Mouse (Mus musculus) forebrain, embryonic 12.5 days (tissue): ENCODE data around the gene Map4k2. TPM values are rescaled to one million over a fixed set of nuclear protein-coding genes. Genes with fewer than 3 reads are reported as not detected.
A peak's percentile ranks its signal among the peaks of the same experiment; 100 is the strongest.

Source experiments
- ATAC-seq: fragments of 200-750 bp; cut with Nextera tagmentation; 2 replicates; pipeline ENCODE4 v1.8.0; 2017; ENCODE audit warnings: moderate TSS enrichment; ENCODE audit not compliant: low FRiP score
- H3K27ac ChIP-seq: fragments of 300-500 bp; sonication (generic); 2 replicates; pipeline ENCODE4 v1.5.1; 2016; ENCODE audit warnings: mild to moderate bottlenecking
- H3K27me3 ChIP-seq: fragments of 300-500 bp; sonication (generic); 2 replicates; pipeline ENCODE4 v1.6.1; 2016; ENCODE audit warnings: mild to moderate bottlenecking
- H3K36me3 ChIP-seq: fragments of 300-500 bp; sonication (generic); replicated peaks from 2 replicates; pipeline ENCODE4 v1.6.1; 2016; ENCODE audit warnings: mild to moderate bottlenecking
- H3K4me1 ChIP-seq: fragments of 300-500 bp; sonication (generic); 2 replicates; pipeline ENCODE4 v1.6.1; 2016
- H3K4me2 ChIP-seq: fragments of 300-500 bp; sonication (generic); 2 replicates; pipeline ENCODE4 v1.6.1; 2016; ENCODE audit warnings: mild to moderate bottlenecking, moderate library complexity
- H3K4me3 ChIP-seq: fragments of 300-500 bp; sonication (generic); replicated peaks from 2 replicates; pipeline ENCODE4 v1.5.1; 2016; ENCODE audit warnings: mild to moderate bottlenecking
- H3K9ac ChIP-seq: fragments of 300-500 bp; sonication (generic); 2 replicates; pipeline ENCODE4 v1.6.1; 2016; ENCODE audit warnings: mild to moderate bottlenecking
- H3K9me3 ChIP-seq: fragments of 300-500 bp; sonication (generic); 2 replicates; pipeline ENCODE4 v1.6.1; 2016
- WGBS: fragments of 180-500 bp; shearing (Covaris S2); methylation state at CpG from one replicate; pipeline ENCODE4 v1.1.7; 2016; 5-methylcytosine and 5-hydroxymethylcytosine counted together
- polyA plus RNA-seq: library from polyadenylated mRNA; unstranded; fragments of >200 nt; fragmentation: Nextera tagmentation; extraction: Ambion mirVana; gene quantifications from 2 replicates; pipeline ENCODE4 v1.2.1, GENCODE M21; 2016

The Map4k2 gene
- polyA plus RNA-seq, 1 experiment from 2014 or later = 14.4 TPM

GRCm38 (mm10) chr19:6385821-6386220 lies 44.9 kb downstream of the Map4k2 start:
- H3K4me1 ChIP-seq = peaks cover 23% of the 10 kb centered on the region
- WGBS = 87% methylated on average over 7 of the region's 7 CpGs
- H3K9me3 ChIP-seq = no peaks in the 10 kb centered on the region
- H3K36me3 ChIP-seq = no peaks in the 10 kb centered on the region
- no peak for ATAC-seq
- 0 out of 2 replicates have a peak, but pooled peaks cover 10% of the 10 kb centered on the region for H3K27me3 ChIP-seq
- H3K4me2 ChIP-seq = no peak overlapping the region
- H3K4me3 ChIP-seq = no peak overlapping the region
- H3K27ac ChIP-seq = no peak overlapping the region
- no peak overlapping the region for H3K9ac ChIP-seq

- Histone ChIP-seq H3K4me1 (peaks cover 23% of the 10 kb centered on the region), H3K4me2 (no peak overlapping the region), H3K9me3 (no peaks in the 10 kb centered on the region), H3K27me3 (0 out of 2 replicates have a peak, but pooled peaks cover 10% of the 10 kb centered on the region), H3K36me3 (no peaks in the 10 kb centered on the region), H3K27ac (no peak overlapping the region), H3K4me3 (no peak overlapping the region), H3K9ac (no peak overlapping the region)
- ATAC-seq = no peak
- WGBS = 69% methylated on average over 9 of the region's 9 CpGs
Measured at GRCm38 (mm10) chr19:6386234-6386633, 45.3 kb downstream of the Map4k2 start.

GRCm38 (mm10) chr19:6388006-6388405 lies 47.1 kb downstream of the Map4k2 start:
- Histone ChIP-seq H3K27ac (no peak overlapping the region), H3K4me3 (no peak overlapping the region), H3K36me3 (no peaks in the 10 kb centered on the region), H3K4me2 (no peak overlapping the region), H3K4me1 (peaks cover 23% of the 10 kb centered on the region), H3K9ac (no peak overlapping the region), H3K9me3 (no peaks in the 10 kb centered on the region), H3K27me3 (0 out of 2 replicates have a peak, but pooled peaks cover 10% of the 10 kb centered on the region)
- WGBS = 86% methylated on average over 13 of the region's 13 CpGs
- no peak for ATAC-seq

GRCm38 (mm10) chr19:6389803-6390202 lies 48.9 kb downstream of the Map4k2 start:
- Histone ChIP-seq H3K4me1 (peaks cover 8% of the 10 kb centered on the region; the same call in 1 of the 2 replicates), H3K9me3 (no peaks in the 10 kb centered on the region), H3K4me3 (peak overlapping the region; percentile 19), H3K27ac (no peak overlapping the region), H3K27me3 (0 out of 2 replicates have a peak, but pooled peaks cover 10% of the 10 kb centered on the region), H3K4me2 (peak overlapping the region; percentile 47), H3K9ac (no peak overlapping the region), H3K36me3 (no peaks in the 10 kb centered on the region)
- 6% methylated on average over 16 of the region's 16 CpGs for WGBS
- no peak for ATAC-seq

GRCm38 (mm10) chr19:6390251-6390650 lies 49.3 kb downstream of the Map4k2 start:
- H3K36me3 ChIP-seq = no peaks in the 10 kb centered on the region
- no peak overlapping the region for H3K4me2 ChIP-seq
- H3K9me3 ChIP-seq = no peaks in the 10 kb centered on the region
- no peak overlapping the region for H3K4me3 ChIP-seq
- H3K27me3 ChIP-seq = 0 out of 2 replicates have a peak, but pooled peaks cover 10% of the 10 kb centered on the region
- peaks cover 8% of the 10 kb centered on the region; the same call in 1 of the 2 replicates for H3K4me1 ChIP-seq
- H3K9ac ChIP-seq = no peak overlapping the region
- 60% methylated on average over 6 of the region's 6 CpGs for WGBS
- ATAC-seq = no peak
- no peak overlapping the region for H3K27ac ChIP-seq

GRCm38 (mm10) chr19:6392743-6393393 lies 51.9 kb downstream of the Map4k2 start:
- no peak for ATAC-seq
- Histone ChIP-seq H3K4me3 (no peak overlapping the region), H3K36me3 (no peaks in the 10 kb centered on the region), H3K9me3 (no peaks in the 10 kb centered on the region), H3K4me2 (no peak overlapping the region), H3K9ac (no peak overlapping the region), H3K27ac (no peak overlapping the region), H3K27me3 (peaks cover 15% of the 10 kb centered on the region; the same call in 1 of the 2 replicates), H3K4me1 (peaks cover 8% of the 10 kb centered on the region; the same call in 1 of the 2 replicates)
- WGBS = 95% methylated on average over 14 of the region's 14 CpGs

- Histone ChIP-seq H3K4me1 (peaks cover 13% of the 10 kb centered on the region), H3K36me3 (no peaks in the 10 kb centered on the region), H3K9ac (no peak overlapping the region), H3K27ac (no peak overlapping the region), H3K4me2 (no peak overlapping the region), H3K4me3 (no peak overlapping the region), H3K9me3 (no peaks in the 10 kb centered on the region), H3K27me3 (peaks cover 19% of the 10 kb centered on the region; the same call in 1 of the 2 replicates)
- no peak for ATAC-seq
- 92% methylated on average over 16 of the region's 16 CpGs for WGBS
Measured at GRCm38 (mm10) chr19:6393637-6394036, 52.7 kb downstream of the Map4k2 start.

- no peak for ATAC-seq
- Histone ChIP-seq H3K4me2 (no peak overlapping the region), H3K4me3 (no peak overlapping the region), H3K36me3 (no peaks in the 10 kb centered on the region), H3K27me3 (peaks cover 35% of the 10 kb centered on the region), H3K4me1 (peaks cover 31% of the 10 kb centered on the region), H3K9me3 (no peaks in the 10 kb centered on the region), H3K9ac (no peak overlapping the region), H3K27ac (no peak overlapping the region)
- WGBS = 93% methylated on average over 5 of the region's 5 CpGs
Measured at GRCm38 (mm10) chr19:6396237-6396636, 55.3 kb downstream of the Map4k2 start.

- H3K9ac ChIP-seq = no peak overlapping the region
- no peak overlapping the region for H3K27ac ChIP-seq
- H3K36me3 ChIP-seq = no peaks in the 10 kb centered on the region
- no peak overlapping the region for H3K4me3 ChIP-seq
- 87% methylated on average over 22 of the region's 22 CpGs for WGBS
- H3K9me3 ChIP-seq = no peaks in the 10 kb centered on the region
- H3K4me2 ChIP-seq = peak overlapping the region; percentile 100
- no peak for ATAC-seq
- peaks cover 50% of the 10 kb centered on the region for H3K27me3 ChIP-seq
- peaks cover 40% of the 10 kb centered on the region for H3K4me1 ChIP-seq
Measured at GRCm38 (mm10) chr19:6397582-6398249, 56.8 kb downstream of the Map4k2 start.

- H3K4me3 ChIP-seq = peak overlapping the region; percentile 72
- H3K4me2 ChIP-seq = peak overlapping the region; percentile 100
- peak overlapping the region; percentile 77 for H3K9ac ChIP-seq
- H3K4me1 ChIP-seq = peaks cover 49% of the 10 kb centered on the region
- peaks cover 60% of the 10 kb centered on the region for H3K27me3 ChIP-seq
- under 1% methylated on average over 39 of the region's 39 CpGs for WGBS
- H3K9me3 ChIP-seq = no peaks in the 10 kb centered on the region
- no peaks in the 10 kb centered on the region for H3K36me3 ChIP-seq
- peak overlapping the region; percentile 65 for H3K27ac ChIP-seq
- ATAC-seq = peak; percentile 59
Measured at GRCm38 (mm10) chr19:6398447-6399284, 57.7 kb downstream of the Map4k2 start.

GRCm38 (mm10) chr19:6399285-6400095 lies 58.6 kb downstream of the Map4k2 start, which contains the start of gene Rasgrp2:
Gene Rasgrp2 (plus strand): TSS chr19:6399340.
- Histone ChIP-seq H3K9ac (peak within 1 kb of the TSS; percentile 77), H3K9me3 (no peaks in the 10 kb centered on the region), H3K4me1 (peaks cover 49% of the 10 kb centered on the region), H3K4me3 (peak within 1 kb of the TSS; percentile 72), H3K36me3 (no peaks in the 10 kb centered on the region), H3K27ac (peak within 1 kb of the TSS; percentile 65), H3K27me3 (peaks cover 64% of the 10 kb centered on the region), H3K4me2 (peak within 1 kb of the TSS; percentile 100)
- under 1% methylated on average over 79 of the region's 87 CpGs for WGBS
- peak; percentile 42 for ATAC-seq
